Mouse (Mus musculus) embryonic fibroblast, embryonic 13.5 days (primary cell): ENCODE measurements around the gene Cand2. TPM values are rescaled to one million over a fixed set of nuclear protein-coding genes. Genes with fewer than 3 reads are reported as not detected.

Experiments
- H3K27ac ChIP-seq: 2 replicates; pipeline ENCODE4 v1.5.1; 2012; ENCODE audit warnings: low read length, control low read depth, inconsistent platforms; ENCODE audit not compliant: insufficient read depth
- H3K4me1 ChIP-seq: 2 replicates; pipeline ENCODE4 v1.6.1; 2011; ENCODE audit warnings: low read length; ENCODE audit not compliant: control insufficient read depth, insufficient read depth
- H3K4me3 ChIP-seq: 2 replicates; pipeline ENCODE4 v1.5.1; 2011; ENCODE audit warnings: mild to moderate bottlenecking, control low read depth, low read length; ENCODE audit not compliant: insufficient read depth
- CTCF ChIP-seq: IDR thresholded peaks from 2 replicates; pipeline ENCODE4 v1.5.1; 2011; ENCODE audit warnings: mild to moderate bottlenecking, control low read depth, low read length, moderate library complexity, borderline replicate concordance; ENCODE audit not compliant: insufficient read depth
- POLR2A ChIP-seq: IDR thresholded peaks from 2 replicates; pipeline ENCODE4 v1.6.1; 2011; ENCODE audit warnings: low read depth, mild to moderate bottlenecking, control low read depth, low read length, moderate library complexity
- polyA plus RNA-seq: library from polyadenylated mRNA; stranded (reverse); fragments of >200 nt; gene quantifications from 2 replicates; pipeline ENCODE4 v1.2.4, GENCODE M21; 2011; ENCODE audit warnings: low read depth; ENCODE audit not compliant: missing spikeins, insufficient read length

Gene Cand2
- polyA plus RNA-seq, 1 experiment, result 12.0 TPM

DNA sequence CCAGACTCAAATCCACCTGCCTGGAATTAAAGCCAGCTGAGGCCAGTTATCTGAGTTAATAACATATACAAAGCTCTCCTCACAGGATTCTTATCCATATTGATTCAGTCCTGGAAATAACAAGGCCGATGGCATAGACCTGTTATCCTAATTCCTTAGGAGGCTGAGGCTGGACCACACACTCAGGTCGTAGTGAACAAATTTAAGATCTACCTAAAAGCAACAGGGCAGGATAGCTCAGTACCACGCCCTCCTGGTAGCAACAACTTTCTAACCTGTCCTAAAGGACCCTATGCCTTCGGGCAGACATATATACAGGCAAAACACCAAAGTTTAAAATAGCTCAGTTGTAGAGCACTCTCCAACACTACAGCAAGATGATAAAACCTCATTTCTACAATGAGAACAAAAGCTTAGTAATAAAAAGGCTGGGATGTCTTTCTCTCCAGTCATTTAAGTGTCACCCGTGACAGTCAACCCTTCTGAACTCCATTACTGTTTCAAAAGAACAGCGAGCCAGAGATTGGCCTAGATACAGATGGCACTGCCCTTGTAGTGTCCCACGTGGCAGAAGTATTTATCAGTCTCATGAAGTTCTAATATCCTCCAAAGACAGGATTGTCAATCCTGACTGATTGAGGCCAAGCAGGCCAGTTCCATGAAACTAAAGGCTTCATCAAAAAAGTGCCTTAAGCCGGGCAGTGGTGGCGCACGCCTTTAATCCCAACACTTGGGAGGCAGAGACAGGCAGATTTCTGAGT lies 30.3 kb downstream of the Cand2 start:
- 0 out of 2 replicates have a peak, but pooled peaks cover 3% of the 10 kb centered on the region for H3K4me1 ChIP-seq
- H3K27ac ChIP-seq, result no peak overlapping the region
- TF ChIP-seq CTCF (no peak), POLR2A (no peak)
- H3K4me3 ChIP-seq, result no peak overlapping the region

DNA sequence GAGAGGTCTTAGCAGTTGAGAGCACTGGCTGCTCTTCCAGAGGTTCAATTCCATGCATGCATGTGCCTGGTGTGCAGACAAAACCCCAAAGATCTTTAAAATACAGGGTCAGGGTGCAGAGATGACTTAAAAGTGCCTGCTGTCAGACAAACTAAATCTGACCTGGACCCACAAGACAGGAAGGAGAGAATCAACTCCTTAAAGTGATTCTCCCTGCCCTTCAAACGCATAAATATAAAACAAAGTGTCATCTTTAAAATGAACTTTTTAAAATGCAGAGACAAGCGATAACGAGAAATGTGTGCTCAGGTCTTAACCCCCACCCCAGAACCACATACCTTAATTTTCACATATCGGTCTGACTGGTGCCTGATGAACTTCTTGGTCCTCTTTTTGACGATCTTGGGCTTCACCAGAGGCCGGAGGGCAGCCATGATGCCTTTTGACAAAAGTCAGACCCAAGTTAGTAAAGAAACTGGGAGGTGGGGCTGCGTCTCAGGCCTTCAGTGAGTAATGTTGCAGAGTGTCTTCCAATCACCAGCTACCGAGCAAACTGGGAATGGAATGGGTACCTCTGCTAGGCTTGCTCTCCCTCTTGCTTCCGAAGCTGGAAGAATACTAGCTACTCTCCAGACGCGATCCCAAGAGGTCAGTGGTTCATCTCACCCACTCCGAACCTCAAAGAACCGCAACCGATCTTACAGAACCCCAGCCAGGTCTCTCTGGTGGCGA lies 33.3 kb downstream of the Cand2 start:
- peak overlapping the region; percentile 93 for H3K4me3 ChIP-seq
- no peak for TF ChIP-seq POLR2A
- H3K4me1 ChIP-seq, result 0 out of 2 replicates have a peak, but pooled peaks cover 3% of the 10 kb centered on the region
- peak overlapping the region; percentile 62; the same call in 1 of the 2 replicates for H3K27ac ChIP-seq

DNA sequence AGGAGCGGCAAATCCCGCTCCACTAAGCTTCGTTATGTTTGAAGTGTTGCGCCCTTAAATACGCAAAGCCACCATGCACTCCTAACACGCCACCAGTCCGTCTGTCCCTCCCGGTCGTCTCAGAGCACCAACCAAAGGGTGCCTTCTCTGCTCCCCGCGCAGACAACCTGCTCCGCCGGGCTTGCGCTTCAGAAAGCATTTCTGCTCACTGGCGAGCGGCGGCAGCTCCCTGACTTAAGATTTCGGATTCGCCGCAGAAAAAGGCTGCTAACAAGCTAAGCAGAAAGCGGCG lies 33.8 kb downstream of the Cand2 start:
- H3K27ac ChIP-seq, result peak overlapping the region; percentile 62
- TF ChIP-seq CTCF (no peak), POLR2A (no peak; the same call in 1 of the 2 replicates)
- H3K4me3 ChIP-seq, result peak overlapping the region; percentile 93
- 0 out of 2 replicates have a peak, but pooled peaks cover 3% of the 10 kb centered on the region for H3K4me1 ChIP-seq

DNA sequence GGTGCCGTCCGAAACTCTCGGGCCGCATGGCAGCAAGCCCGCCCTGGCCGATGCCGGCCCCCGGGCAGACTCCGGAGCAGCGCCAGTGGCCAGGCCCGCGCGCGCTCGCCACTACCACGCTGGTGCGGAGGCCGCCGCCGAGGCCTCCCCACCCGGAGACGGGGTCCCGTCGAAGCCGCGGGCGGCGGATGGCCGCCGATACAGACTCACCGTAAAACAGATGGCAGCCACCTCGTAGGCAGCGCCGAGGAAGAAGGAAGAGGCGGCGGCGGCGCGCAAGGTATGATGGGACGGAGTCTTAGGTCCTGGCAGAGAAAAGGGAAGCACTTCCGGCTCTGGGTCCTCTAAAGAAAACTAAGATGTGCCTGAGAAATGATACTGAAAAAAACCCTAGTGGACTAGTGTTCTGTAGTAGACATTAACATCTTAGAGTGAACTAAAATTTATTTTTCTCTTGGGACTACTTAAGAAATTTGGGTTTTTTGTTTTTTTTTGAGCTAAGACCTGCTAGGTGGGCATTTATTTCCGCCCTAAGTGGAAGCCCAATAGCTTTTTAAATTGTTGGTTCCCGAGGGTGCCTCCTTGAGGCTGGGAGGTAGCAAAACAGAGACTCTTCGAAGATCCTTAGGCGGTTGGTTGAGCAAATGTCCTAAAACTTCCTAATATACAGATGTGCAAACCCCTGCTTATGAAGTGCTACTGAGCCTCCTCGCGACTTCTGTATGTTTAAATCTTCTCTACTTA lies 34.3 kb downstream of the Cand2 start, which contains the start of gene Rpl32:
Gene Rpl32 (minus strand): TSS at position 260 of the 744 bp plus-strand sequence.
- TF ChIP-seq POLR2A, result peak; percentile 91
- no peak for TF ChIP-seq CTCF
- peak within 1 kb of the TSS; percentile 62 for H3K27ac ChIP-seq
- 0 out of 2 replicates have a peak, but pooled peaks cover 3% of the 10 kb centered on the region for H3K4me1 ChIP-seq
- peak within 1 kb of the TSS; percentile 93 for H3K4me3 ChIP-seq

DNA sequence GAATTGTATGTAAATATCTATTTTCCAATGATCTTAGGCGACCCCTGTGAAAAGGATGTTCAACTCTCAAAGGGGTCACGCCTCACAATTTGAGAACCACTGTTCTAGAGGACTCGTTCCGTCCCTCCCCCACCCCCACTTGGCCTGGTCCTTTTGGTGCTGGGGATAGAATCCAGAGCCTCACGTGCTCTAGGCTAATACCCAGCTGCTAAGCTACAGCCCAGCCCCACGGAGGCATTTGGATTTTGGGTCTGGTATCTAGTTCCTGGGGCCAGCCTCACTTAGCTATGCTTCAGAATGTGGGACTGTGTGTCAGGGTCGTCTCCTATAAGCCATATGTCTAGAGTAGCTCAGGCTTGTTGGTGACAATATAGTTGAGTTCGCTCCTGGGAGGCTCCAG lies 37.3 kb downstream of the Cand2 start:
- TF ChIP-seq CTCF, result no peak
- Histone ChIP-seq H3K27ac (no peak overlapping the region), H3K4me3 (no peak overlapping the region), H3K4me1 (no peaks in the 10 kb centered on the region)

DNA sequence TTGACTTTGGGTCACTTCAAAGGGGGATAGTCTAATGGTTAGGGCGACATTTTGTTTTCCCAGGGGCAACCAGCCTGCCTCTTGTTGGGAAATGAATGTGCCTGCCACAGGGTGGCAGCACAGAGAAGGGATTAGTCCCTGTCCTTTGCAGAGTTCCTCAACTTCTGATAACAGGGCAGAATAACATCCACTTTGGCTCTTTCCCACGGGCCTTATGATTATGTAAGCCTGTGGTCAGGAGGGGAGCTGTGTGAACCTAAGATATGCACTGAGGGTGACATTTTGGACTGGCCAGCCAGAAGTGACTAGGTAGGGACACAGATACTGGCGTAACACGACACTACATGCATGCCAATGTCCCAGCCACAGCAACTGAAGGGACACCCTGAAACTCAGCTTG lies 39.8 kb downstream of the Cand2 start:
- no peak overlapping the region for H3K4me3 ChIP-seq
- H3K4me1 ChIP-seq, result no peaks in the 10 kb centered on the region
- TF ChIP-seq POLR2A (no peak), CTCF (0 out of 2 replicates have a peak, but pooled peaks have one; percentile 13)
- H3K27ac ChIP-seq, result no peak overlapping the region

DNA sequence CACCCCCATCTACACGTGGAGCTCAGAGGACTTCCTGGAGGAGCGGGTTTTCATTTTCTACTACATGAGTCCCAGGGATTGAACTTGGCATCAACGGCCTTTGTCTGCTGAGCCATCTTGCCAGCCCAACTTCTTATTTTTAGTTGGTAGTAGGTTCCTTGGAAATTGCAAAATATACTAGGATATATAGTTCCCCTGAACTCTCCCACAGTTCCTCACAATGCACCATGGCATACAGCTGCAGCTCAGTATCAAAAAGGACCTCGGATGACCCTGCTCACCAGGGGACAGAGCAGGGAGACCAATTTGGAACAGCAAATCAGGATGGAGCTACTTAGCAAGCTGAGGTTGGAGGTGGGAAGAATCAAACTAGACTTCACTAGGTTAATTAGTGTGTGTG lies 40.7 kb downstream of the Cand2 start:
- Histone ChIP-seq H3K4me3 (no peak overlapping the region), H3K27ac (no peak overlapping the region), H3K4me1 (no peaks in the 10 kb centered on the region)
- TF ChIP-seq CTCF (no peak), POLR2A (no peak)

DNA sequence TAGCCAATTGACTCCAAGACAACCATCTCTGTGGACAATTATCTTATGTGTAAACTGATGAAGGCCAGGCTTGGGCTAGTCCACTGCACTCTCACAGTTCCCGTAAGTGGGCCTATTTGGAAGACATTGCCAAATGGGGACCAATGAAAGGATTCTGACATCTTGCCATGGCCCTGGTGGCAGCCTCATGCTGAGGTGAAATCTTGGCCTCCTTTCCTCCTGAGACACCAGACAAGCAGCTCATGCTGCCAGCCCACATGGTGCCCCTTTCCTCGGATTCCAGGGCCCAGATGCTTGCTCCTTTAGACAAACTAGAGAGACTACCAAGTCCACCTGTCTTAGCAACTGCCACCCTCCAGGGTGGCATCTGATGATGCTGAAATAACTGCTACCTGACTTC lies 43.8 kb downstream of the Cand2 start:
- TF ChIP-seq POLR2A (no peak), CTCF (no peak)
- no peak overlapping the region for H3K4me3 ChIP-seq
- H3K4me1 ChIP-seq, result no peaks in the 10 kb centered on the region
- H3K27ac ChIP-seq, result no peak overlapping the region

DNA sequence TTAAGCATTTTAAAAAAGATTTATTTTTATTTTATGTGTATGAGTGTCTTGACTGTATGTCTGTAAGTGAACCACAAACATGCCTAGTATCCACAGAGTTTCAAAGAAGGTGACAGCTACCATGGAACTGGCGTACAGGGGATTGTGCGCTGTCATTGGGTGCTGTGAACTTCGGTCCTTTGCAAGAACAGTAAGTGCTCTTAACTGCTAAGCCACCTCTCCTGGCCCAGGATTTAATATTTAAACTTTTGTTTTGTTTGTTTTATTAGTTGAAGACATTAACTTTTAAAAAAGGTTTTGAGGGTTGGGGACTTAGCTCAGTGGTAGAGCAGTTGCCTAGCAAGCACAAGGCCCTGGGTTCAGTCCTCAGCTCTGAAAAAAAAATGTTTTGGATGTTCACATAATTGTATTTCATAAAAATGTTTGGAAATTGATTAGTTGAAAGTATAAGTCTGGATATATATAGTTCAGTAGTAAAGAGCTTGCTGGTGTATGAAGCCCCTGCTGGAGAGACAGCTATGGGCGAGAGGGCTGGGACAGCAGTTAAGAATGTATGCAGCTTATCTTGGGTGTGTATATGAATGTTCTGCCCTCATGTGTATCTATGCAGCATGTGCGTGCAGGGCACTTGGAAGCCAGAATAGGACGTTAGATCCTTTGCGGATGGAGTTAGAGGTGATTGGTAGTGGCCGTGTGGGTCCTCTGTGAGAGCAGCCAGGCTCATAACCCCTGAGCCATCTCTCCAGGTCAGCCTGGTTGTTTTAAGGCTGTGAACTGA lies 47.1 kb downstream of the Cand2 start:
- H3K4me1 ChIP-seq, result no peaks in the 10 kb centered on the region
- H3K27ac ChIP-seq, result no peak overlapping the region
- H3K4me3 ChIP-seq, result no peak overlapping the region
- TF ChIP-seq POLR2A (no peak), CTCF (no peak)
